Mouse (Mus musculus) spleen, postnatal 14 days (tissue): Measurements from ENCODE around the gene Phactr1.
"Not testable (repeated sequence)": the region's sequence is repeated elsewhere in the genome, so short reads cannot be mapped to it uniquely, and the experiment has no call there.

ENCODE experiments used
- DNase-seq, 2 experiments: peaks; one replicate each; pipeline ENCODE4 v3.0.0; 2021 to 2022; ENCODE audit warnings: low spot score in 2 of 2

The Phactr1 gene

GRCm38 (mm10) chr13:42927778-42928177, 247.4 kb downstream of the Phactr1 start:
- DNase-seq: no peak

GRCm38 (mm10) chr13:42929529-42930235, 249.3 kb downstream of the Phactr1 start:
- no peak for DNase-seq

GRCm38 (mm10) chr13:42932046-42932445, 251.6 kb downstream of the Phactr1 start:
- no peak for DNase-seq

- DNase-seq: no peak
Observed at GRCm38 (mm10) chr13:42934538-42935126, 254.2 kb downstream of the Phactr1 start.

GRCm38 (mm10) chr13:42937871-42938270, 257.4 kb downstream of the Phactr1 start:
- DNase-seq: no peak

GRCm38 (mm10) chr13:42938346-42938745, 257.9 kb downstream of the Phactr1 start:
- no peak for DNase-seq

- no peak for DNase-seq
Observed at GRCm38 (mm10) chr13:42940271-42940670, 259.8 kb downstream of the Phactr1 start.

- no peak for DNase-seq
Observed at GRCm38 (mm10) chr13:42944106-42944505, 263.7 kb downstream of the Phactr1 start.

GRCm38 (mm10) chr13:42945201-42945600, 264.8 kb downstream of the Phactr1 start:
- DNase-seq: not testable (repeated sequence)

GRCm38 (mm10) chr13:42948717-42949265, 268.4 kb downstream of the Phactr1 start:
- no peak for DNase-seq

- no peak for DNase-seq
Observed at GRCm38 (mm10) chr13:42949336-42949735, 268.9 kb downstream of the Phactr1 start.

GRCm38 (mm10) chr13:42950056-42950455, 269.6 kb downstream of the Phactr1 start:
- no peak for DNase-seq

GRCm38 (mm10) chr13:42952037-42952721, 271.8 kb downstream of the Phactr1 start:
- no peak for DNase-seq

GRCm38 (mm10) chr13:42953071-42953470, 272.6 kb downstream of the Phactr1 start:
- no peak for DNase-seq

- no peak for DNase-seq
Observed at GRCm38 (mm10) chr13:42954116-42954515, 273.7 kb downstream of the Phactr1 start.

GRCm38 (mm10) chr13:42956327-42956726, 275.9 kb downstream of the Phactr1 start:
- DNase-seq: no peak

- DNase-seq: no peak
Observed at GRCm38 (mm10) chr13:42957856-42958255, 277.4 kb downstream of the Phactr1 start.

- no peak for DNase-seq
Observed at GRCm38 (mm10) chr13:42958867-42959266, 278.4 kb downstream of the Phactr1 start.

- DNase-seq: no peak
Observed at GRCm38 (mm10) chr13:42961561-42961960, 281.1 kb downstream of the Phactr1 start.

GRCm38 (mm10) chr13:42968537-42968936, 288.1 kb downstream of the Phactr1 start:
- DNase-seq: no peak

GRCm38 (mm10) chr13:42973561-42973960, 293.1 kb downstream of the Phactr1 start:
- no peak for DNase-seq

GRCm38 (mm10) chr13:42973961-42974360, 293.5 kb downstream of the Phactr1 start:
- no peak for DNase-seq

- DNase-seq: no peak
Observed at GRCm38 (mm10) chr13:42974506-42974905, 294.1 kb downstream of the Phactr1 start.
